Mouse (Mus musculus): ENCODE measurements at regions not wholly inside any gene's neighbourhood (a gene's known extent, or its start where the extent isn't known, plus 50 kb on each side); places are given as distances from the start of the nearest gene placed in this dataset.
A peak's percentile ranks its signal among the peaks of the same experiment; 100 is the strongest.

DNA sequence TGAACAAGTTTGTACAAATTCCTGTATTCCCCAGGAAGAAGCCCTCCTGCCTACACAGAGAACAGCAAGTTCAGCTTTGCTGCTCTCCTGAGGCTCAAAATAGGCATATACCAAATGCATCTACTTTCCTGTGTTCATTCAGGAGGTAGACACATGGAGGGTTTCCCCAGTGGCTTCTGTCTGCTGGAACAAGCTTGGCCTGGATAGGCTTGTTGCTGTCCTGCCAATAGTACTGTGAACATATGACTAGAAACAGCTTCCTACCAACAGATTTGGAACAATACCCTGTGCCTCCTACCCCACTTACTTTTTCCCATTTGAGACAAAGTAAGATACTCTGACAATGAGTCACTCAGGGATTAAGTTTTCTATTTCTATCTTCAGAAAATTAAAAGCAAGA is 93.8 kb upstream of the Wdpcp start:
- Histone ChIP-seq H3K4me3 (replicated peaks; ENCODE audit: control insufficient read depth, low read depth, low read length) (no peak overlapping the region), H3K27ac (ENCODE audit: control insufficient read depth, insufficient read depth, low read depth, low read length, poor library complexity) (no peak overlapping the region), H3K4me1 (ENCODE audit: control insufficient read depth, insufficient read depth, low read length) (no peaks in the 10 kb centered on the region)
- TF ChIP-seq POLR2A (IDR thresholded peaks at IDR 0.05; ENCODE audit: borderline replicate concordance, control insufficient read depth, low read depth, low read length) (no peak), CTCF (IDR thresholded peaks at IDR 0.05; ENCODE audit: control insufficient read depth, insufficient read depth, low read length) (no peak)

DNA sequence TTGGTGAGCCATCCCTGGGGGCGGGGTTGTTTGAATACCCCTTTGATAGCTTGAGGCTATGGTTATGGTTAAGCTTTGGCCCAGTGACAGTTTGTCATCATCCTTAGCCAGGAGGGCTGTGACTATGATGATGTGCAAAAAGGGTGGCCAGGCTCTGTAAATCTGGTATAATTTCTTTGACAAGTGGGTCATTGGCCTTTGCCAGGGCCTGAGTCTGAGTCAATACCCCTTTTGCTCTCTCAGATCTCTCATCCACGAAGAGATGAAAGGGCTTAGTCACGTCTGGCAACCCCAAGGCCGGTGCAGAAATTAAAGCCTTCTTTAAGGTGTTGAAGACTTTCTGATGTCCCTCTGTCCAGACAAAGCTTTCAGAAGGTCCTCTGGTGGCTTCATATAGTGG is 99.7 kb upstream of the Ugp2 start:
- H3K4me3 ChIP-seq (replicated peaks; ENCODE audit: control insufficient read depth, low read depth, low read length) = no peak overlapping the region
- H3K27ac ChIP-seq (ENCODE audit: control insufficient read depth, insufficient read depth, low read depth, low read length, poor library complexity) = no peak overlapping the region
- TF ChIP-seq POLR2A (IDR thresholded peaks at IDR 0.05; ENCODE audit: borderline replicate concordance, control insufficient read depth, low read depth, low read length) (no peak), CTCF (IDR thresholded peaks at IDR 0.05; ENCODE audit: control insufficient read depth, insufficient read depth, low read length) (no peak)
- no peaks in the 10 kb centered on the region for H3K4me1 ChIP-seq (ENCODE audit: control insufficient read depth, insufficient read depth, low read length)
- WGBS = 70% methylated on average over 4 of the region's 4 CpGs

DNA sequence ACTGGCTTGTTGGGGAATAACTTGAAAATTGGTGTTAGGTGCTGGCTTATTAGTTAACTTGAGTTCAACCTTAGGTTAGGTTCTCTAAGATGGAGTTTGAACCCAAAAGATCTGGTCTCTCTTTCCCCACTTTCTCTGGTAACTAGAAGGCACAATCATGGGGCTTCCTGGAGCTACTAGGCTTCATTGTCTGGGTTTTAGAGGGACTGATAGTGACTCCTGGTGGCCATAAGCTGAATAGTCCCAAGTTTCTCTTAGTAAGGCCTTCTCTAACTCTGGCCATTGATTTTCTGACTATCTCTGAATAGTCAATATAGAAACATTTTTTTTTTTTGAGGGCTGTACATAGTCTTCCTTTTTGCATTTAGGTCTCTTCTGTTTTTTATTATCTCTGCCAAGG is 97.5 kb upstream of the Ugp2 start:
- Histone ChIP-seq H3K4me1 (ENCODE audit: control insufficient read depth, insufficient read depth, low read length) (no peaks in the 10 kb centered on the region), H3K4me3 (replicated peaks; ENCODE audit: control insufficient read depth, low read depth, low read length) (no peak overlapping the region), H3K27ac (ENCODE audit: control insufficient read depth, insufficient read depth, low read depth, low read length, poor library complexity) (no peak overlapping the region)
- no peak for TF ChIP-seq POLR2A (IDR thresholded peaks at IDR 0.05; ENCODE audit: borderline replicate concordance, control insufficient read depth, low read depth, low read length)
- no peak for TF ChIP-seq CTCF (IDR thresholded peaks at IDR 0.05; ENCODE audit: control insufficient read depth, insufficient read depth, low read length)

DNA sequence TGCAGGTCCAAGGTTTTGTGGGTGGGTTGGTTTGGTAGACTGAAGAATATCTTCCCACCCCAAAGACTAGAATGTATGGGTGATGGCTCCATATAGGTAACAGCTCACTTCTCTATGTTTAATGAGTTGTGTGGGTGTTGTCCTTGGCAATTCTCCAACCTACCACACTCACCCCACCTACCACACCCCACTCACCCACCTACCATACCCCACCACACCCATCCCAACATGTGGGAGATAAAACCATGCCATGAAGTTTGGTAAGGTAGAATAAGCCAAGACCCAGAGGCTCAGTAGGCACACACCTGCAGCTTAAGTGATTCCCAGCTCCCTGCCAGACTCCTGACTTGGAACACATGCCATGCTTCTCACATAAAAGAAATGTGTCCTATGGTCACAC is 89.0 kb upstream of the Ugp2 start:
- TF ChIP-seq POLR2A (IDR thresholded peaks at IDR 0.05; ENCODE audit: borderline replicate concordance, control insufficient read depth, low read depth, low read length) = no peak
- no peak for TF ChIP-seq CTCF (IDR thresholded peaks at IDR 0.05; ENCODE audit: control insufficient read depth, insufficient read depth, low read length)
- Histone ChIP-seq H3K4me1 (ENCODE audit: control insufficient read depth, insufficient read depth, low read length) (no peaks in the 10 kb centered on the region), H3K4me3 (replicated peaks; ENCODE audit: control insufficient read depth, low read depth, low read length) (no peak overlapping the region), H3K27ac (ENCODE audit: control insufficient read depth, insufficient read depth, low read depth, low read length, poor library complexity) (no peak overlapping the region)

DNA sequence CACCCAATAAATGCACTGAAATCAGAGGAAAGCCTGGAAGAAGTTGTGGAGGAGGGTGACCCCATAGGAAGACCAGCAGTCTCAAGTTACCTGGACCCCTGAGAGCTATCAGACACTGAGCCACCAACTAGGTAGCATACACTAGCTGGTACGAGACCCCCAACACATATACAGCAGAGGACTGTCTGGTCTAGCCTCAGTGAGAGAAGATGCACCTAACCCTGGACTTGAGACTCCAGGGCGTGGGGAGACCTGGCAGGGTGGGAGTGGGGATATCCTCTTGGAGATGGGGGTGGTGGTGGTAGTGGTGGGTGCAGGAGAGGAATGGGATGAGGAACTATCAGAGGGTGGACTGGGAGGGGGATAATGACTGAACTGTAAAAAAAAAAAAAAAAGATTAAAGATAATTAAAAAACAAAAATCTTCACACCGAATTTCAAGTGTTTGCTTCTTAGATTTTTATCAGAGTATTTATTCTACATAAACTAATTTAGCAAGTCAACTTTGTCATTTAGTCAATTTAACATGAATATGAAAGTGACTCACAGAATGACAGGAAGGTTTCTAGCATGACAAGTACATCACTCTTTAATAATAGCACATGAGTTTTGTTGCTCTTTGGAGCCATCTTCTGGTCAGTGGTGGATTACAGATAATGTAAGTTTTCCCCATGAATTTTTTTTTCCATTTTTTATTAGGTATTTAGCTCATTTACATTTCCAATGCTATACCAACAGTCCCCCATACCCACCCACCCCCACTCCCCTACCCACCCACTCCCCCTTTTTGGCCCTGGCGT is 82.5 kb upstream of the Ugp2 start:
- 71% methylated on average over 3 of the region's 4 CpGs for WGBS
- H3K27ac ChIP-seq (ENCODE audit: control insufficient read depth, insufficient read depth, low read depth, low read length, poor library complexity) = no peak overlapping the region
- no peak overlapping the region for H3K4me3 ChIP-seq (replicated peaks; ENCODE audit: control insufficient read depth, low read depth, low read length)
- no peak for TF ChIP-seq POLR2A (IDR thresholded peaks at IDR 0.05; ENCODE audit: borderline replicate concordance, control insufficient read depth, low read depth, low read length)
- peak; percentile 33 for TF ChIP-seq CTCF (IDR thresholded peaks at IDR 0.05; ENCODE audit: control insufficient read depth, insufficient read depth, low read length)
- no peaks in the 10 kb centered on the region for H3K4me1 ChIP-seq (ENCODE audit: control insufficient read depth, insufficient read depth, low read length)

DNA sequence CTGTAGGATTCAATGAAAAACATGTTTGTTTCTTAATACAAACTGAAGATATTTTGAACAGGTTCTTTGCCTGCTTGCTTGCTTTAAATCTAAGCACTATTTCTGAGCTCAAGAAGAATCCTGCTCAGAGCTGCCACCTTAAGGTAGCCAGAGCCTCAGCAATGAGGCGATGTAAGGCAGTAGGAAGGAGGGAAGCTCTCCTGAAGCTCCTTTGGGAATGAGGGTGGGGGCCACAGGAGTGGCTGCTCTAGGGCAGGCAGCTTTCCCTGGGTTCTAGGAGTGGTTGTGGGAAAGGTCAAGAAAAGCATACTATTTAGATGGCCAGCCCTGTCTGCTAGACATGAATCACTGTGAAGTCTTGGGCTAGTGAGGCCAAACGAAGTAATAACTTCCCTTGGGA is 62.7 kb upstream of the Ugp2 start:
- Histone ChIP-seq H3K4me3 (replicated peaks; ENCODE audit: control insufficient read depth, low read depth, low read length) (no peak overlapping the region), H3K27ac (ENCODE audit: control insufficient read depth, insufficient read depth, low read depth, low read length, poor library complexity) (no peak overlapping the region), H3K4me1 (ENCODE audit: control insufficient read depth, insufficient read depth, low read length) (no peaks in the 10 kb centered on the region; the same call in 1 of the 2 replicates)
- 64% methylated on average over 2 of the region's 2 CpGs for WGBS
- no peak for TF ChIP-seq POLR2A (IDR thresholded peaks at IDR 0.05; ENCODE audit: borderline replicate concordance, control insufficient read depth, low read depth, low read length)
- TF ChIP-seq CTCF (IDR thresholded peaks at IDR 0.05; ENCODE audit: control insufficient read depth, insufficient read depth, low read length) = peak; percentile 24; the same call in 1 of the 2 replicates

DNA sequence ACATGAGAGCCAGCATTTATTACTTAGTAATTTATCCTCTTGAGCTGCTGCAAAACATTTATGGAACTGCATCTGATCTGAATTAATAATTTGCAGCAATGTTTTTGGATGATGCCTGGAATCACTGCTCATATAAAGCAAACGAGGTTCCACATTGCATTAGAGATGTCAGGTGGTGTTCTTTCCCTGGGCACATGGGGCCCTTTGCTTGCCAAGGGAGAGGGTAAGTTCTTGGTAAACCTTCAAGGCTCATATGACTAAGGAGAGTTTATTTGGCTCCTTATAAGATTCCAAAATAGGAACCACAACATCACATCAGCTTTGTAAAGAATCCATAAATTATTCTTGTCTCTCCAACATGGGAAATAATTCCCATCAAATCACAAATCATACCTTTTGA is 59.0 kb upstream of the Ugp2 start:
- TF ChIP-seq CTCF (IDR thresholded peaks at IDR 0.05; ENCODE audit: control insufficient read depth, insufficient read depth, low read length) = no peak
- TF ChIP-seq POLR2A (IDR thresholded peaks at IDR 0.05; ENCODE audit: borderline replicate concordance, control insufficient read depth, low read depth, low read length) = no peak
- Histone ChIP-seq H3K27ac (ENCODE audit: control insufficient read depth, insufficient read depth, low read depth, low read length, poor library complexity) (no peak overlapping the region), H3K4me1 (ENCODE audit: control insufficient read depth, insufficient read depth, low read length) (no peaks in the 10 kb centered on the region; the same call in 1 of the 2 replicates), H3K4me3 (replicated peaks; ENCODE audit: control insufficient read depth, low read depth, low read length) (no peak overlapping the region)
- 47% methylated on average over 1 of the region's 1 CpGs for WGBS

DNA sequence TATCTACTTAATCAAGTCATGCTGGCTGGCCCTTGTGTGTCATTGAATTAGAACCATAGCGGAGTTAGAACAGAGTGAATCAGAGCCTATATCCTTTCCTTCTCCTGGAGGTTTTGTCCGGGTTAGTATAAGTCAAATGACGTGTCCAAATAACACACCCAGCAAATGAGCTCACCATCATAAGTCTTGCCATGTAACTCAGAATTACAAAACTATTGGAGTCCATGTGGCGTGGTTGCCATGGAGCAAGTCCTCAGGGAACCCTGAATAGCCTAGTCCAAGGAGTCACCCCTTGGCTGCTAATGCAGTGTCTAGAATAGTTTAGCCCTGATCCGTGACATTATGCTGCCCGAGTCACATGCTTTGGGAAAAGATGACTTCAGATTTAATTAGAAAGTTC is 57.7 kb upstream of the Ugp2 start:
- TF ChIP-seq POLR2A (IDR thresholded peaks at IDR 0.05; ENCODE audit: borderline replicate concordance, control insufficient read depth, low read depth, low read length) = no peak
- no peak for TF ChIP-seq CTCF (IDR thresholded peaks at IDR 0.05; ENCODE audit: control insufficient read depth, insufficient read depth, low read length)
- 83% methylated on average over 6 of the region's 6 CpGs for WGBS
- H3K27ac ChIP-seq (ENCODE audit: control insufficient read depth, insufficient read depth, low read depth, low read length, poor library complexity) = no peak overlapping the region
- H3K4me1 ChIP-seq (ENCODE audit: control insufficient read depth, insufficient read depth, low read length) = no peaks in the 10 kb centered on the region; the same call in 1 of the 2 replicates
- no peak overlapping the region for H3K4me3 ChIP-seq (replicated peaks; ENCODE audit: control insufficient read depth, low read depth, low read length)

DNA sequence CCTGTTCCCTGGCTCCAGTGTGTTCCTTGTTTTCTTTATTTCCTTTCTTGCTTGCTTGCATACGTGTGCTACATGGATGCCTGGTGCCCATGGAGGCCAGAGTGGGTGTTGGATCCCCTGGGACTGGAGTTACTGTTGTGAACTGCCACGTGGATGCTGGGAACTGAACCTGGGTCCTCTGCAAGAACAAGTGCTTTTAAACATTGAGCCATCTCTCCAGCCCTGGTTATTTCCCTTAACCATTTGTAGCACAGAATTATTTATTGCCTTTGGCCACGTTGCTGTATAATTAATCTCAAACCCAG is 57.0 kb upstream of the Ugp2 start:
- no peaks in the 10 kb centered on the region; the same call in 1 of the 2 replicates for H3K4me1 ChIP-seq (ENCODE audit: control insufficient read depth, insufficient read depth, low read length)
- TF ChIP-seq CTCF (IDR thresholded peaks at IDR 0.05; ENCODE audit: control insufficient read depth, insufficient read depth, low read length) (no peak), POLR2A (IDR thresholded peaks at IDR 0.05; ENCODE audit: borderline replicate concordance, control insufficient read depth, low read depth, low read length) (no peak)
- H3K4me3 ChIP-seq (replicated peaks; ENCODE audit: control insufficient read depth, low read depth, low read length) = no peak overlapping the region
- WGBS = 47% methylated on average over 3 of the region's 3 CpGs
- no peak overlapping the region for H3K27ac ChIP-seq (ENCODE audit: control insufficient read depth, insufficient read depth, low read depth, low read length, poor library complexity)
